ENCODE assay signal across 8 mouse cellular contexts in genomic region chr9:21090537-21090936, GRCm38 (mm10). TPM values are rescaled to one million over a fixed set of nuclear protein-coding genes. Genes with fewer than 3 reads are reported as not detected.
A peak's percentile ranks its signal among the peaks of the same experiment; 100 is the strongest.
DNase-seq lines count a peak whose midpoint lies in the region; ATAC-seq and TF ChIP-seq lines count a peak whose summit lies in the region.

No protein-coding gene starts in this region.

- H3K4me1 ChIP-seq in kidney, adult 2 months (ENCODE audit: control insufficient read depth, insufficient read depth, low read length) = peaks cover 4% of the 10 kb centered on the region; the same call in 1 of the 2 replicates
- H3K4me1 ChIP-seq in cortical plate, adult 2 months (ENCODE audit: control insufficient read depth, insufficient read depth, low read length) = peaks cover 5% of the 10 kb centered on the region; the same call in 1 of the 2 replicates
- peaks cover 19% of the 10 kb centered on the region for H3K4me1 ChIP-seq in hindbrain, embryonic 15.5 days (replicated peaks)
- H3K4me1 ChIP-seq in midbrain, embryonic 15.5 days = peaks cover 25% of the 10 kb centered on the region

- WGBS in kidney, adult 2 months = 76% methylated on average over 1 of the region's 1 CpGs
- 92% methylated on average over 1 of the region's 1 CpGs for WGBS in hindbrain, embryonic 15.5 days
- WGBS in midbrain, embryonic 15.5 days = 96% methylated on average over 1 of the region's 1 CpGs

- H3K27me3 ChIP-seq in kidney, adult 2 months (replicated peaks; ENCODE audit: control insufficient read depth, insufficient read depth, low read length) = no peaks in the 10 kb centered on the region
- no peaks in the 10 kb centered on the region for H3K27me3 ChIP-seq in hindbrain, embryonic 15.5 days
- no peaks in the 10 kb centered on the region for H3K27me3 ChIP-seq in midbrain, embryonic 15.5 days (replicated peaks)

- H3K4me3 ChIP-seq in kidney, adult 2 months (ENCODE audit: insufficient read depth, low read depth, low read length) = peak overlapping the region; percentile 78
- H3K4me3 ChIP-seq in cortical plate, adult 2 months (ENCODE audit: insufficient read depth, low read length) = peak overlapping the region; percentile 90
- peak overlapping the region; percentile 83 for H3K4me3 ChIP-seq in hindbrain, embryonic 15.5 days
- H3K4me3 ChIP-seq in midbrain, embryonic 15.5 days = peak overlapping the region; percentile 78

- H3K27ac ChIP-seq in kidney, adult 2 months (ENCODE audit: insufficient read depth, low read depth, low read length) = no peak overlapping the region
- no peak overlapping the region for H3K27ac ChIP-seq in cortical plate, adult 2 months (ENCODE audit: insufficient read depth, low read length)
- H3K27ac ChIP-seq in hindbrain, embryonic 15.5 days (replicated peaks) = no peak overlapping the region
- H3K27ac ChIP-seq in midbrain, embryonic 15.5 days = no peak overlapping the region

- no peak for TF ChIP-seq CTCF in kidney, adult 2 months (conservative IDR thresholded peaks at IDR 0.05; ENCODE audit: insufficient read depth, insufficient read length, low read depth, low read length)
- TF ChIP-seq CTCF in cortical plate, adult 2 months (IDR thresholded peaks at IDR 0.05; ENCODE audit: extremely low read depth, insufficient read depth, low read length) = no peak

- no peak for TF ChIP-seq POLR2A in kidney, adult 2 months (IDR thresholded peaks at IDR 0.05; ENCODE audit: low read depth, low read length)
- no peak for TF ChIP-seq POLR2A in cortical plate, adult 2 months (IDR thresholded peaks at IDR 0.05; ENCODE audit: extremely low read depth, insufficient read depth, low read length)

- 0 out of 2 replicates have a peak, but pooled peaks cover 3% of the 10 kb centered on the region for H3K36me3 ChIP-seq in kidney, adult 2 months (ENCODE audit: control insufficient read depth, insufficient read depth, low read length)
- H3K36me3 ChIP-seq in hindbrain, embryonic 15.5 days = peaks cover 16% of the 10 kb centered on the region
- H3K36me3 ChIP-seq in midbrain, embryonic 15.5 days (replicated peaks) = peaks cover 27% of the 10 kb centered on the region

- ATAC-seq in hindbrain, embryonic 15.5 days (ENCODE audit: low FRiP score, low read depth) = no peak
- no peak for ATAC-seq in midbrain, embryonic 15.5 days (replicated peaks)
- no peak for ATAC-seq in frontal cortex, adult (ENCODE audit: low TSS enrichment)

- peak overlapping the region; percentile 89 for H3K4me2 ChIP-seq in hindbrain, embryonic 15.5 days
- peak overlapping the region; percentile 89 for H3K4me2 ChIP-seq in midbrain, embryonic 15.5 days

- DNase-seq in kidney, adult 2 months = no peak
- no peak for DNase-seq in kidney, postnatal 25 days
- DNase-seq in spleen, adult 18-20 months = no peak
- DNase-seq in ovary, adult 18-20 months (ENCODE audit: low spot score) = no peak

- H3K9me3 ChIP-seq in hindbrain, embryonic 15.5 days = no peaks in the 10 kb centered on the region
- no peaks in the 10 kb centered on the region for H3K9me3 ChIP-seq in midbrain, embryonic 15.5 days

- peak overlapping the region; percentile 82 for H3K9ac ChIP-seq in hindbrain, embryonic 15.5 days
- H3K9ac ChIP-seq in midbrain, embryonic 15.5 days = peak overlapping the region; percentile 67

RNA-seq across cellular contexts. Expression of gene Gm38431, which starts 1.3 kb away (rescaled TPM):
- 1.1 and 2.6 TPM in 2 replicates for polyA plus RNA-seq in kidney, adult 2 months (2012; rRNA removed)
- polyA plus RNA-seq in cortical plate, adult 2 months (2012; rRNA removed) = 2.3 and 3.0 TPM in 2 replicates
- polyA plus RNA-seq in hindbrain, embryonic 15.5 days (2015; fragmentation: Nextera tagmentation; extraction: Ambion mirVana) = 1.3 and 3.1 TPM in 2 replicates
- polyA plus RNA-seq in midbrain, embryonic 15.5 days (2015; fragmentation: Nextera tagmentation; extraction: Ambion mirVana) = 2.2 and 2.3 TPM in 2 replicates

RNA-seq across cellular contexts. Expression of gene Raver1, which starts 1.3 kb away (rescaled TPM):
- 45.8 and 47.3 TPM in 2 replicates for polyA plus RNA-seq in kidney, adult 2 months (2012; rRNA removed)
- 24.3 and 26.1 TPM in 2 replicates for polyA plus RNA-seq in cortical plate, adult 2 months (2012; rRNA removed)
- polyA plus RNA-seq in hindbrain, embryonic 15.5 days (2015; fragmentation: Nextera tagmentation; extraction: Ambion mirVana) = 31.7 and 37.8 TPM in 2 replicates
- polyA plus RNA-seq in midbrain, embryonic 15.5 days (2015; fragmentation: Nextera tagmentation; extraction: Ambion mirVana) = 35.0 and 36.1 TPM in 2 replicates

RNA-seq across cellular contexts. Expression of gene Fdx1l, which starts 17.1 kb away (rescaled TPM):
- 59.8 and 67.0 TPM in 2 replicates for polyA plus RNA-seq in kidney, adult 2 months (2012; rRNA removed)
- polyA plus RNA-seq in cortical plate, adult 2 months (2012; rRNA removed) = 157 and 160 TPM in 2 replicates
- polyA plus RNA-seq in hindbrain, embryonic 15.5 days (2015; fragmentation: Nextera tagmentation; extraction: Ambion mirVana) = 71.0 and 74.1 TPM in 2 replicates
- 70.1 and 70.5 TPM in 2 replicates for polyA plus RNA-seq in midbrain, embryonic 15.5 days (2015; fragmentation: Nextera tagmentation; extraction: Ambion mirVana)

RNA-seq across cellular contexts. Expression of gene Gm49373, which starts 17.6 kb away (rescaled TPM):
- 0.20 and 0.27 TPM in 2 replicates for polyA plus RNA-seq in kidney, adult 2 months (2012; rRNA removed)
- 2.4 and 2.7 TPM in 2 replicates for polyA plus RNA-seq in cortical plate, adult 2 months (2012; rRNA removed)
- polyA plus RNA-seq in hindbrain, embryonic 15.5 days (2015; fragmentation: Nextera tagmentation; extraction: Ambion mirVana) = 1.7 and 2.8 TPM in 2 replicates
- polyA plus RNA-seq in midbrain, embryonic 15.5 days (2015; fragmentation: Nextera tagmentation; extraction: Ambion mirVana) = 1.9 and 2.4 TPM in 2 replicates

RNA-seq across cellular contexts. Expression of gene Zglp1, which starts 23.6 kb away (rescaled TPM):
- 0.38 TPM in 1 of 2 replicates, not detected in the other for polyA plus RNA-seq in kidney, adult 2 months (2012; rRNA removed)
- 1.8 and 2.1 TPM in 2 replicates for polyA plus RNA-seq in cortical plate, adult 2 months (2012; rRNA removed)
- polyA plus RNA-seq in hindbrain, embryonic 15.5 days (2015; fragmentation: Nextera tagmentation; extraction: Ambion mirVana) = 0.58 and 3.0 TPM in 2 replicates
- 0.86 and 3.1 TPM in 2 replicates for polyA plus RNA-seq in midbrain, embryonic 15.5 days (2015; fragmentation: Nextera tagmentation; extraction: Ambion mirVana)
